Mouse (Mus musculus) megakaryocyte, embryonic 14.5 days (primary cell): ENCODE data around the gene Fgfr2. TPM values are rescaled to one million over a fixed set of nuclear protein-coding genes. Genes with fewer than 3 reads are reported as not detected.

Experiments used
- H3K27me3 ChIP-seq: replicated peaks from 2 replicates; pipeline ENCODE3; 2012; ENCODE audit warnings: inconsistent platforms
- H3K36me3 ChIP-seq: replicated peaks from 2 replicates; pipeline ENCODE3; 2012; ENCODE audit warnings: low read length, inconsistent platforms, mixed read lengths
- H3K4me1 ChIP-seq: 2 replicates; pipeline ENCODE4 v1.6.1; 2012; ENCODE audit warnings: inconsistent platforms
- H3K4me3 ChIP-seq: replicated peaks from 2 replicates; pipeline ENCODE3; 2012; ENCODE audit warnings: moderate library complexity, mild to moderate bottlenecking, inconsistent platforms
- H3K9me3 ChIP-seq: 2 replicates; pipeline ENCODE4 v1.6.1; 2012; ENCODE audit warnings: inconsistent platforms
- FLI1 ChIP-seq: IDR thresholded peaks from 2 replicates; pipeline ENCODE4 v1.6.1; 2012; ENCODE audit warnings: low read length, inconsistent platforms, mixed read lengths
- GATA1 ChIP-seq: IDR thresholded peaks from 3 replicates; pipeline ENCODE4 v1.6.1; 2012; ENCODE audit warnings: mixed read lengths, low read length, inconsistent platforms, borderline replicate concordance
- polyA plus RNA-seq: library from polyadenylated mRNA; stranded (reverse); fragments of >175 nt; gene quantifications from 2 replicates; pipeline ENCODE4 v1.2.3, GENCODE M21; 2012; ENCODE audit warnings: low replicate concordance; ENCODE audit not compliant: insufficient read depth

Fgfr2 gene
- polyA plus RNA-seq, 1 experiment = 0.45 TPM

DNA sequence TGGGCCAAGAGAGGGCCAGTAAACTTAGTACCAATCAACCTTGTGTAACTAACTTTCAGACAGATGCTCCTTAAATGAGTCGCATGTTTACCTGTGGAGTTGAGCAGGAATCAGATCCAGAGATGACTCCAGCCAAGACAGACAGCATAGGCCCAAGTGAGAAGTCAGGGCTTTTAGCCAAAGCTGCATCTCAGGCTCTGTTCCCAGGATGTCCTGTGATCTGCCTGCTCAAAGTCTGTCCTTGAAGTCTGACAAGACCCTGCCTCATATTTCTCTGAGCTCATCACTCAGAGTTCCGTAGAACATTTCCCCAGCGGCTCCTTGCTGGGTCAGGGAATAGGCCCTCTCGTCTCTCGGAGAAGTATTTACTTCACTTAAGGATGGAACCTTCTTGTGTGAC lies 2472.5 kb downstream of the Fgfr2 start:
- peaks cover 19% of the 10 kb centered on the region for H3K27me3 ChIP-seq
- TF ChIP-seq GATA1 (no peak), FLI1 (no peak)
- H3K4me3 ChIP-seq = no peak overlapping the region
- no peaks in the 10 kb centered on the region for H3K9me3 ChIP-seq
- no peaks in the 10 kb centered on the region for H3K36me3 ChIP-seq
- peaks cover 52% of the 10 kb centered on the region for H3K4me1 ChIP-seq

DNA sequence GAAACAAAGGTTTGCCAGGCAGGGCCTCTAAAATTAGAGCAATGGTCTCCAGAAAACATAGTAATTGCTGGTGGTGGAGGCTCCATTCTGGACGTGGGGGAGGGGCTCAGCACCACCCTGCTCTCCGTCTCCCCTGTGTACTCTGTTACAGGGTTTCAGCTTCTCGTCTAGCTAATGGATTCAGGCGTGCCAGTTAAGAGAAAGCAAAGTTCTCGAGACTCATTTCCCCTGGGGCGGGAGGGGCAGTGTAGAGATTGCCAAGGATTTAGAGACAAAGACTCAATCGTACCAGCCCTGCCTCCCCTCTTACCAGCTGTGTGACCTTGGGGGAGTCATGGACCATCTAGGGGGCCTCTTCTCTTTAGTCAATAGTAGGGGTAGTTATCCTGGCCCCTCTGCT lies 2473.9 kb downstream of the Fgfr2 start:
- TF ChIP-seq GATA1 = no peak
- no peak for TF ChIP-seq FLI1
- Histone ChIP-seq H3K4me1 (peaks cover 48% of the 10 kb centered on the region), H3K9me3 (no peaks in the 10 kb centered on the region), H3K36me3 (no peaks in the 10 kb centered on the region), H3K4me3 (no peak overlapping the region), H3K27me3 (peaks cover 19% of the 10 kb centered on the region)

DNA sequence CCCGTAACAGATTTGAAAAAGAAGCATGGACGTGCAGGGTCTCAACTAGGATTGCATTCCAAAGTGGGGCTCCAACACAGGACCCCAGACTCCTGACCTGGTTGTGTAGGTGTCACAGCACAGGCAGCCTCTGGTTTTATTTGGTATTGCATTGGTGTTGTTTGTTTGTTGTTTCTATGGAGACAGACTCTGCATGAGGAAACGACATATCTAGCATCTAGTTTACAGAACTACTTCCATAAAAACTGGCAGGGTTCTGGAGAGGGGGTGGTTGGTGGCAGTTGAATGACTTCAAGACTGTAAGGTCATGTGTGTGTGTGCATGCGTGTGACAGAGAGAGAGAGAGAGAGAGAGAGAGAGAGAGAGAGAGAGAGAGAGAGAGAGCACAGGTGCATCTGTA lies 2475.1 kb downstream of the Fgfr2 start:
- TF ChIP-seq GATA1 (no peak), FLI1 (no peak)
- Histone ChIP-seq H3K4me1 (peaks cover 46% of the 10 kb centered on the region), H3K4me3 (no peak overlapping the region), H3K9me3 (no peaks in the 10 kb centered on the region), H3K36me3 (no peaks in the 10 kb centered on the region), H3K27me3 (peaks cover 24% of the 10 kb centered on the region)

DNA sequence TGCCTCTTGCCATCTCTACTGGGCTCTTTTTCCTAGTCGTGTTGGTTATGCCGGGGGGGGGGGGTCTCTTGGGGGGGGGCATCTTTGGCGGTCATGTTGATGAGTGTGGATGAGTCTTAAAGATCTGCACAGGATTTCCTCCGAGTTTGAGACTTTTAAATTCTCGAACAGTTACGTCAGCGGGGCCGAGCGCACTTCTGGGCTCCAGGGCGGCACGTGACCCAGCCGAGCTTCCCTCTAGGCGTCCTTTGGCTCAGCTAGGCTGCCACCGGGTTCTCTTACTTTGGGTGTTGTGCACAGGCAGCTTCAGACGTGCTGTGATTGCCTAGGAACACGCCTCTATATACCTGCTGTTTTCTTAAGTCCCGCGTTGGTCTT lies 2476.4 kb downstream of the Fgfr2 start:
- H3K9me3 ChIP-seq = no peaks in the 10 kb centered on the region
- H3K4me1 ChIP-seq = peaks cover 48% of the 10 kb centered on the region
- peak overlapping the region; percentile 95 for H3K4me3 ChIP-seq
- H3K27me3 ChIP-seq = peaks cover 20% of the 10 kb centered on the region
- H3K36me3 ChIP-seq = no peaks in the 10 kb centered on the region
- TF ChIP-seq FLI1 (no peak), GATA1 (no peak)

DNA sequence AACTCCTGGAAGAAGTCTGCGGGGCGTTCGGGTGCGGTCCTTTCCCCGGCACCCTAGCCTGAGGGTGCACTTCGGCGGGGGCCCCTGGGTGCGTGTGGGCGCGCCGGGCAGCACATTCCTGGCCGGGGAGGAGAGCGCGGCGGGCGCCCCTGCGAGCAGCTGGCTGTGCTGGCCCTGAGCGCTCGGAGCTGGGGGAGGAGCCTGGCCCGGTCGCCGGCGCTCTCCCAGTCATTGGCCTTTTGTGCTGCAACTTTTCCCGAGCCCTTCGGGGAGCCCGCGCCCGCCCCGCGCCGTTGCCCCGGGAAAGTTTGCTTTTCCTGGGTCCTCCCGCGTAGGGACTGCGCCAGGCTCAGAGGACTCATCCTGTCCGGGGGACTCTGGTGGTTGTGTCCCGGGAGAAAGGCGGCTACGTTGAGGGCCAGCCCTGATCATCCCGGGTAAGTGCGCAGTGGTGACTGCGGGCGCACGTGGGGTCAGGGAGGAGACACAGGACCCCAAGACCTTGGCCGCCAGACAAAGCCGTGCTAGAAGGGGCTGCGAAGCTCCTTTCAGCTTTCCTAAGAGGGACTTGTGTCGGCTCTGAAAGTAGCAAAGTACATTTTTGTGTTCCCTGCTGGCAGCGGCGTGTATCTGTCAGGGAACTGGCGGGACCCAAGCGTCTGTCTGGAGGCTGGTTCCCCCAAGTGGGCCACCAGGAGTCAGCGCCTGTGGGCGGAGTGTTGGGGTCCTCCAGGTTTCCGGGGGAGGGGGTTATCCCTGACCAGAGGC lies 2477.0 kb downstream of the Fgfr2 start:
- Histone ChIP-seq H3K4me3 (peak overlapping the region; percentile 95), H3K4me1 (peaks cover 52% of the 10 kb centered on the region), H3K9me3 (no peaks in the 10 kb centered on the region), H3K36me3 (no peaks in the 10 kb centered on the region), H3K27me3 (peaks cover 20% of the 10 kb centered on the region)
- TF ChIP-seq FLI1 (no peak), GATA1 (no peak)

DNA sequence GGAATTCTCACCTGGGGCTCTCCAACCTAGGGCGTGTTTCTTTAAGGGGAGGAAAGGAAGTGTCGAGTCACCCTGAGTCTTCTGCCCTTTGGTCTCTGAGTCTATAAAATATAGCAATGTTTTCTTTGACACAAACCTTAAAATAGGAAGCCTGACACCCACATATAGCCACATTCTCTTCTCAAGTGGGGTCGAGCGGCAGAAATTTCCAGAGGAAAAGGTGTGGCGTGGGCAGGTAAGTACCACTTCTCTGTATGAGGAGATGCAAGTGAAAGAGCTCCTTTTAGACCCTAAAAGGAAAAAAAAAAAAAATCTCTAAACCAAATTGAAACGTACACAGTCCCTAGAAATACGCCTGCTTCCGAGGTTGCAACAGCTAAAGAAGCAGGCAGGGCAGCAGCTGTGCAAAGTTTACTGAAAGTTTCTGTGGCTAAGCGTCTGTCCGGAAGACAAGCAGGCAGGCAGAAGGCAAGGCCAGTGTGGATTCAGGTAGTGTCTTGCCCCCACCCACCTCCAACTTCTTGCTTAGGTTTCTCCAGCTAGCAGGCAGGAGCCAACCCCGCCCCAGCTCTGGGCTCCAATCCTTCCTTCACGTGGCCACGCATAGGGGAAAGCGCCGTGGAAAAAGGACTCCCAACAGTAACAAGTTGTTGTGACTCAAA lies 2477.7 kb downstream of the Fgfr2 start:
- Histone ChIP-seq H3K27me3 (peaks cover 20% of the 10 kb centered on the region), H3K9me3 (no peaks in the 10 kb centered on the region), H3K4me3 (peak overlapping the region; percentile 95), H3K4me1 (peaks cover 54% of the 10 kb centered on the region), H3K36me3 (no peaks in the 10 kb centered on the region)
- no peak for TF ChIP-seq FLI1

DNA sequence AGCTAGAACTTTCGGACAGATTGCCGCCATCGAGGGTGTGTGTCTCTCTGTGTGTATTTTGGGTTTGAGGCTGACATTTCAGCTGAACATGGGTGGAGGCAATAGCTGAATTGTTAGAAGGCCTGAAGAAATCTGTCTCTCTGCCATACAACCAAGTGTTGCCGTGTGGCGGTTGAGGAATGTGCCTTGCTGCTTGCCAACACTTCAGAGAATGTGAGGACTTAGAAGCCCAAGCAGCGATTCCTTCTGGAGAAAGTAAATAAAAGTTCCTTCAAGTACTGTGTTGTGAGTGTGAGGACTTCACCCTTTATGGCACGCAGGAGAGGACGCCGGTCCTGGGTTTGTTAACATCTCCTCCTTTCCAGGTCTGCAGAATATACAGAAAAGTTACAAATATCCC lies 2482.5 kb downstream of the Fgfr2 start:
- Histone ChIP-seq H3K36me3 (no peaks in the 10 kb centered on the region), H3K4me1 (peaks cover 37% of the 10 kb centered on the region), H3K4me3 (no peak overlapping the region), H3K9me3 (no peaks in the 10 kb centered on the region), H3K27me3 (peaks cover 38% of the 10 kb centered on the region)
- TF ChIP-seq FLI1 (no peak), GATA1 (no peak)

DNA sequence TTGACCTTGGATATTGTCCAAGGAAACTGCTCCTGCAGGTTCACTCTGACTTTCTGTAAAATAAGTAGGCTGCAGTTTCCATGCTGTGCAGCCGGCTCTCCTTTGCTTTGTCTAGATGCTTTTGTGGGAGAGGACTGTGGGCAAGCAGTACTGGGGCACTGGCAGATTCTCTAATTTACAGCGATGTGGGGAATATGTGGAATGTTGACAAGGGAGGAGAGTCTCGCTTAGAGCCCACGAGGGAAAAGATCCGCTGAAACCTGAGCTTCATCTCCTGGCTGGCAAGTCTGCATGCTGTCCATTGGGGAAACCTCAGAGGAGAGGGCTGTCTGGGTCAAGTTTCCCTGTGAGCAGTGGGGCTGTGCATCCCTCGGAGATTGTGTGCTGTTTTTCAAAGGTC lies 2485.3 kb downstream of the Fgfr2 start:
- Histone ChIP-seq H3K4me3 (no peak overlapping the region), H3K9me3 (no peaks in the 10 kb centered on the region), H3K36me3 (no peaks in the 10 kb centered on the region), H3K4me1 (peaks cover 27% of the 10 kb centered on the region), H3K27me3 (peaks cover 46% of the 10 kb centered on the region)
- TF ChIP-seq GATA1 = no peak
- TF ChIP-seq FLI1 = no peak

DNA sequence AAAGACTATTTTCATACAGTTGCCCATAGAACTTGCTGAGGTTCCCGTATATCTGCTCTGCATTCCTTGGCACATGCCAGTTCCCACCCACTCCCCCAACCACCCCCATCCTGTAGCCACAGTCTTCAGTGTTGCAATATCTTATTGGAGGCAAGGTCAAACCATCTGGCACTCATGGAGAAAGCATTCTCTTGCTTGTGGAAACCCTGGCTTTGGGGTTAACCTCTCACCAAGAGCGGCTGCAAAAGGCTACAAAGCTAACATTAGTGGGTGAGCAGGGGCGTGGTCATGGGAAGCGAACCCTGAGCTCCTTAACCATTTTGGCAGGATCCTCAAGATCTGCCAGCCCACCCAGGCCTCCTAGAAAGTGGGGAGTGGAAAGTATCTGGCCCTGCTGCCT lies 2486.2 kb downstream of the Fgfr2 start:
- H3K4me1 ChIP-seq = peaks cover 21% of the 10 kb centered on the region
- peaks cover 48% of the 10 kb centered on the region for H3K27me3 ChIP-seq
- no peak overlapping the region for H3K4me3 ChIP-seq
- H3K9me3 ChIP-seq = no peaks in the 10 kb centered on the region
- TF ChIP-seq GATA1 = no peak
- TF ChIP-seq FLI1 = no peak
- no peaks in the 10 kb centered on the region for H3K36me3 ChIP-seq

DNA sequence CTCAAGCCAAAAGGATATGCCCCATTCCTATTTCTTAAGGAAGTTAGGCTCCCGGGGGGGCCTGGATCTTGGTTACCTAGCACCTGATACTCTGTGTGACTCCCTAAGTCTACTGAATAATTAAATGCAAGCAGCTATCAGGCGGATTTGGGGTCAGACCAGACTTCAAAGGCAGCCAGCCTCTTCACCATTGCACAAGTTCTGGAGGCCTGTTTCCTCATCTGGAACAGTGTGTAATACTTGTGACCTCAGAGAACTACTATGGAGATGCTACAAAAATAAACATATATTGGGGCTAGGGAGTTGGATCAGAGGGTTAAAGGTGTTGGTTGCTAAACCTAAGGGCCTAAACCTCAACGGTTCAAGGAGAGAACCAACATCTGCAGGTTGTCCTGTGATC lies 2486.9 kb downstream of the Fgfr2 start:
- H3K4me1 ChIP-seq = peaks cover 21% of the 10 kb centered on the region
- H3K27me3 ChIP-seq = peaks cover 48% of the 10 kb centered on the region
- TF ChIP-seq FLI1 (no peak), GATA1 (no peak)
- H3K9me3 ChIP-seq = no peaks in the 10 kb centered on the region
- no peaks in the 10 kb centered on the region for H3K36me3 ChIP-seq
- H3K4me3 ChIP-seq = no peak overlapping the region

DNA sequence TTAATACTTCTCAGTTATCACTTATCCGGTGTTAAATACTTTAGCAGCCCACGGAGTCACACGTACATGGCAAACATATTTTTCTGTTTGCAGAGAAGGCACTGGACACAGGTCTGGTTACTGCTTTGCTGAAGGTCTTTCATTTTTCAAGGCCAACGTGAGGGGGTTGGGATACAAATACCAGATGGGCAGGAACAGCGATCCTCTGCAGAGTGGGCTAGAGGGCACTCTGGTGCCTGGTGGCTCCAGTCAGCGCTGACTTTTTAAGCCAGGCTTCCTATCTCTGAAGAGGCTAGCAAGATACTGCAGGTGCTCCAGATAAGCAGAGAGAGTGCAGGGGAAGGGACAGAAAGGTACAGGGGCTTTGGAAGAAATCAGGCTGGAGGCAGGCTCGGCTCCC lies 2487.9 kb downstream of the Fgfr2 start:
- H3K4me3 ChIP-seq = no peak overlapping the region
- peaks cover 18% of the 10 kb centered on the region for H3K4me1 ChIP-seq

More for the DNA sequence above, 2487.9 kb downstream of the Fgfr2 start:
- Histone ChIP-seq H3K9me3 (no peaks in the 10 kb centered on the region), H3K27me3 (peaks cover 48% of the 10 kb centered on the region), H3K36me3 (no peaks in the 10 kb centered on the region)
- TF ChIP-seq GATA1 (no peak), FLI1 (no peak)
